Mouse (Mus musculus) midbrain, embryonic 10.5 days (tissue): ENCODE data around the gene Nol12. TPM values are rescaled to one million over a fixed set of nuclear protein-coding genes. Genes with fewer than 3 reads are reported as not detected.

Source experiments
- DNase-seq: peaks from one replicate; pipeline ENCODE4 v3.0.0-alpha.2; 2017; ENCODE audit warnings: low spot score
- H3K27ac ChIP-seq: fragments of 300-500 bp; sonication (generic); replicated peaks from 2 replicates; pipeline ENCODE4 v1.5.1; 2016; ENCODE audit warnings: mild to moderate bottlenecking
- H3K27me3 ChIP-seq: fragments of 300-500 bp; sonication (generic); 2 replicates; pipeline ENCODE4 v1.6.1; 2016; ENCODE audit warnings: low read depth, mild to moderate bottlenecking; ENCODE audit not compliant: poor library complexity, severe bottlenecking
- H3K36me3 ChIP-seq: fragments of 300-500 bp; sonication (generic); 2 replicates; pipeline ENCODE4 v1.6.1; 2016; ENCODE audit warnings: mild to moderate bottlenecking, moderate library complexity
- H3K4me1 ChIP-seq: fragments of 300-500 bp; sonication (generic); 2 replicates; pipeline ENCODE4 v1.6.1; 2016
- H3K4me3 ChIP-seq: fragments of 300-500 bp; sonication (generic); 2 replicates; pipeline ENCODE4 v1.5.1; 2016; ENCODE audit warnings: mild to moderate bottlenecking, moderate library complexity
- H3K9me3 ChIP-seq: fragments of 300-500 bp; sonication (generic); replicated peaks from 2 replicates; pipeline ENCODE4 v1.6.1; 2016; ENCODE audit warnings: mild to moderate bottlenecking
- WGBS: fragments of 180-500 bp; shearing (Covaris S2); methylation state at CpG from one replicate; pipeline ENCODE4 v1.1.7; 2016; 5-methylcytosine and 5-hydroxymethylcytosine counted together
- polyA plus RNA-seq: library from polyadenylated mRNA; unstranded; fragments of >200 nt; fragmentation: Nextera tagmentation; extraction: Ambion mirVana; gene quantifications from 2 replicates; pipeline ENCODE4 v1.2.1, GENCODE M21; 2016

Gene Nol12
- polyA plus RNA-seq: 62.7 and 71.2 TPM in 2 replicates

DNA sequence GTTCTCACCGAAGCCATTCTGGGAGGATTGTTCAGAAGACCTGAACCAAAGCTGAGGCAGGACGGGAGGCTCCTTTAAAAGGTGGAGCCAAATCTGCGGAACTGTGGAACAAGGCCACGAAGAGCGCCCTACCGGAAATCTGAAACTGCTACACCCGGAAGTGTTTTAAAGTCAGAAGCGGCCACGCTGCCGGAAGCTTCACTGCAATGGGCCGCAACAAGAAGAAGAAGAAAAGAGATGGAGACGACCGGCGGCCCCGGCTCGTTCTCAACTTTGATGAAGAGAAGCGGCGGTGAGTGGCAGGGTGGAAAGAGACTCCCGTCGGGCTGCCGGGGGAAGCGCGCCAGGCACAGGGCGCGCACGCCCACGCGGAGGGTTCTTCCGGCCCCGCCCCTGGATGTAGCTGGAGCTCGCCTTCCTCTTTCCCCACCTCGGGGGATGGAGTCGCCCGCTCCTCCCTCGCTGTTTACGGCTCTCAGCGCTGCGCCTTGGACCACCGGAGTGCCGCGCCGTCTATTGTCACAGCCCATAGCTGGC, at the start of gene Nol12:
Gene Nol12 (plus strand): TSS at position 150 of the 537 bp plus-strand sequence.
- H3K27me3 ChIP-seq: no peaks in the 10 kb centered on the region
- peaks cover 36% of the 10 kb centered on the region for H3K36me3 ChIP-seq
- H3K27ac ChIP-seq: peak within 1 kb of the TSS; percentile 91
- peaks cover 35% of the 10 kb centered on the region for H3K4me1 ChIP-seq
- under 1% methylated on average over 41 of the region's 42 CpGs for WGBS
- H3K9me3 ChIP-seq: no peaks in the 10 kb centered on the region
- peak; percentile 89 for DNase-seq
- peak within 1 kb of the TSS; percentile 89 for H3K4me3 ChIP-seq

DNA sequence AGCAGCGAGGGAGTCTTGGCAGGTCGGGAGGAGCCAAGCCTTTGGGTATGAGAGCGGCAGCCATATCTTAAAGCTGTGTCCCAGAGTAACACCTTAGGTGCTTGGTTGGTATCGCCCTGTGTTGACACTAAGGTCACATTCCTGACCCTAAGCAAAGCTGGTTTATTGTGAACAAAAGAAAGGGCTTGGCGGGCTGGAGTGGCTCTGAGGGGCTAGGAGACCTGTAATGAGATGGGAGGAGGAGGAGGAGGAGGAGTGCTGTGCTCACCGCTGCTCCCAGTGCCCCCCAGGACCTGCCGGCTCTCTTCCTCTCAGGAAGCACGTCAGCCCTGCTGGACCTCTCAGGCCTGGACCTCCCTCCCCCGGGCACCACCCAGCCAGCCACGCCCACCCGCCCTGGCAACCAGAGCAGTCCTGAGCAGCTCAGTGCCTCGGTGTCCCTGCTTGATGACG, 45.3 kb upstream of the Nol12 start:
- Histone ChIP-seq H3K36me3 (peaks cover 96% of the 10 kb centered on the region), H3K4me3 (peak overlapping the region; percentile 30; the same call in 1 of the 2 replicates), H3K4me1 (peaks cover 43% of the 10 kb centered on the region), H3K27ac (peak overlapping the region; percentile 73), H3K9me3 (no peaks in the 10 kb centered on the region), H3K27me3 (no peaks in the 10 kb centered on the region)
- peak; percentile 38 for DNase-seq
- 18% methylated on average over 13 of the region's 13 CpGs for WGBS

DNA sequence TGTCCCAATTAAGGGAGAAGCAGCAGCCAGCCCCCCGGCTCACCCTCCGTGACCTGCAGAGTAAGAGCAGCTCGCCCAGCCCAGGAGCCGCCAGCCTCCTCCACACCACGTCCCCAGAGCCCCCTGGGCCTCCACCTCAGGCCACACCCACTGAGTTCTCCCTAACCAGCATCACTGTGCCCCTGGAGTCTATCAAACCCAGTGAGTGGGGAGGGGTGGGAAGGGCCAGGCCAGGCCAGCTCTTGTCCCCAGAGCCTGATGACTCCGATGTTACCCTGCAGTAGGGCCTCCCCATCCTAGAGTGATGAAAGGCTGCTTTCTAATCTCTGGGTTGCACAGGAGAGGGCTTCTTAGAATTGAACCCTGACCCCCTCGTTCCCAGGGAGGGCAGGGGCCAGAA, 42.3 kb upstream of the Nol12 start:
- Histone ChIP-seq H3K4me1 (peaks cover 55% of the 10 kb centered on the region), H3K36me3 (peaks cover 77% of the 10 kb centered on the region)

DNA sequence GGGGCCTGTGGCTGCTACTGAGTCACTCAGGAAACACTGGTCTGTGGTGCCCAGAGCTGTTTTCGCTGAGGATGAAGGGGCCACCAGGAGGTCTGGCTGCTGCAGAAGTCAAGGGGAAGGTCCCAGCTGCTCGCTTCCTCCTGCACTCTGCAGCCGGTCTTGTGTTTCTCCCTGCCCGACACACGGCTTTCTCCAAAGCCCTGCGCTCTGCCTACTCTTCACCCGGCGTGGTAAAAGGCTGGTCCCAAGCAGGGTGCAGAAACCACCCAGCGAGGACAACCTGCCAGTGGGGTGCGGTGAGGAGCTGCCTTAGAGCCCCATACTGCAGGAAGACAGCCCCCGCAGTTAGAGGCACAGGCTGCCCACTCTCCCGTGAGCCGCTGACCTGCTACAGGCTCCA, 40.0 kb upstream of the Nol12 start:
- H3K4me3 ChIP-seq: no peak overlapping the region
- H3K27ac ChIP-seq: peak overlapping the region; percentile 63
- H3K36me3 ChIP-seq: peaks cover 55% of the 10 kb centered on the region
- H3K9me3 ChIP-seq: no peaks in the 10 kb centered on the region
- peaks cover 56% of the 10 kb centered on the region for H3K4me1 ChIP-seq
- DNase-seq: no peak
- H3K27me3 ChIP-seq: peaks cover 17% of the 10 kb centered on the region
- 79% methylated on average over 13 of the region's 13 CpGs for WGBS

More for the DNA sequence above, 42.3 kb upstream of the Nol12 start:
- no peaks in the 10 kb centered on the region; the same call in 1 of the 2 replicates for H3K27me3 ChIP-seq
- WGBS: 71% methylated on average over 7 of the region's 7 CpGs
- no peak for DNase-seq
- no peak overlapping the region for H3K4me3 ChIP-seq
- no peaks in the 10 kb centered on the region for H3K9me3 ChIP-seq
- peak overlapping the region; percentile 42; the same call in 1 of the 2 replicates for H3K27ac ChIP-seq

DNA sequence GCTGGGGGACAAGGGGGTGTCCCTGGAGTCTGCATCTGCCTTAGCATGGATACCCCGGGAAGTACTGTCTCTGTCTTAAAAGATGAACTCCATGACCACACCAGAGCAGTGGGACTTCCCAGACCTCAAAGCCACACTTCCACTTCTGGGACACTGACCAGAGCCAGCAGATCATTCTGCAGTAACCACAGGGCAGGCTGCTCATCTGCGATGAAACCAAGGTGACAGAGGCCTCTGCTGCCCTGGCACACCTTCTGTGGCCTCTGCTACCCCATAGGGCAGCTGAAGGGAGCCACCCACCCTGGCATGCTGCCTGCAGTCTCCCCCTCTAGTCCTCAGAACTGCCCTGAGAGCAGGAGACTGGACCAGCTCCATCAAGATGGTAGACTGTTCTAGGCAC, 39.0 kb upstream of the Nol12 start:
- H3K4me3 ChIP-seq: no peak overlapping the region
- peaks cover 24% of the 10 kb centered on the region for H3K27me3 ChIP-seq
- H3K9me3 ChIP-seq: no peaks in the 10 kb centered on the region
- peaks cover 46% of the 10 kb centered on the region for H3K36me3 ChIP-seq
- no peak for DNase-seq
- 85% methylated on average over 2 of the region's 2 CpGs for WGBS
- H3K27ac ChIP-seq: peak overlapping the region; percentile 18
- H3K4me1 ChIP-seq: peaks cover 64% of the 10 kb centered on the region

DNA sequence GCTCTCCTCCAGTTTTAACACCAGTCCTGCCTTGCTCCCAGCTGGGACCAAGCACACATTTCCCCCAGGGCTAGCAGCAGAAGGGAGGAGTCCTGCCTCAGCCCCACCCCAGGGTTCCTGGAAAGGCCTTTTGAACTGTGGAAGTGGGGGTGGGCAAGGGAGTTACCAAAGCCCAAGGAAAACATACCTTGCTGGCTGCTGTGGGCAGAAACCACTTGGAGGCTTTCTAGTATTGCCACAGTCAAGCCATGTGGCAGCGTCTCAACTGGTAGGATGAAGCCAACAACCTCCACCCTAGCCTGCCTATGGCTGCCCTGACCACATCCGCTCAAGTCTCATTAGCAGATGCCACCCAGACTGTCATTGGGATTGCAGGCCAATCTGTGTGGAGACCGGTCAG, 38.6 kb upstream of the Nol12 start:
- DNase-seq: no peak
- H3K36me3 ChIP-seq: peaks cover 42% of the 10 kb centered on the region
- WGBS: 89% methylated on average over 3 of the region's 3 CpGs
- H3K27me3 ChIP-seq: peaks cover 28% of the 10 kb centered on the region
- no peak overlapping the region for H3K4me3 ChIP-seq
- peaks cover 68% of the 10 kb centered on the region for H3K4me1 ChIP-seq
- peak overlapping the region; percentile 18 for H3K27ac ChIP-seq
- no peaks in the 10 kb centered on the region for H3K9me3 ChIP-seq

DNA sequence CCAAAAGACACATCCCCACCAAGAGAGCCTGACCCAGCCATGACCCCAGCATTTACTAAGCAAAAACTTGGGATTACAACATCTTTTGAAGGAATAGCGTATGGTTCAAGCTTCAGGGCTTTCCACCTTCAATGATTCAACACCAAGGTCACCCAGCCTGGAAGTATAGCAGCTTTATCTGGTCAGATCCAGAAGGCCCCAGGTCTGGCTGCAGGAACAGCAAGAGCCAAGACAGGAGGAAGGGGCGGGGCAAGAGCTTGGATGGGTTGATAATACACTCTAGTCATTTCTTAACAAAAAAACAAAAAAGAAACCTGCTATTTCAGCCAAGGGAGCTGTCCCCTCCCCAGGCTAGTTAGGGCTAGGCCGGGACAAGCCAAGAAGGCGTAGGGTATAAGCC, 37.2 kb upstream of the Nol12 start:
- Histone ChIP-seq H3K4me3 (no peak overlapping the region), H3K27me3 (peaks cover 40% of the 10 kb centered on the region), H3K4me1 (peaks cover 68% of the 10 kb centered on the region), H3K36me3 (peaks cover 29% of the 10 kb centered on the region), H3K9me3 (no peaks in the 10 kb centered on the region), H3K27ac (no peak overlapping the region)
- DNase-seq: no peak
- 88% methylated on average over 4 of the region's 4 CpGs for WGBS

DNA sequence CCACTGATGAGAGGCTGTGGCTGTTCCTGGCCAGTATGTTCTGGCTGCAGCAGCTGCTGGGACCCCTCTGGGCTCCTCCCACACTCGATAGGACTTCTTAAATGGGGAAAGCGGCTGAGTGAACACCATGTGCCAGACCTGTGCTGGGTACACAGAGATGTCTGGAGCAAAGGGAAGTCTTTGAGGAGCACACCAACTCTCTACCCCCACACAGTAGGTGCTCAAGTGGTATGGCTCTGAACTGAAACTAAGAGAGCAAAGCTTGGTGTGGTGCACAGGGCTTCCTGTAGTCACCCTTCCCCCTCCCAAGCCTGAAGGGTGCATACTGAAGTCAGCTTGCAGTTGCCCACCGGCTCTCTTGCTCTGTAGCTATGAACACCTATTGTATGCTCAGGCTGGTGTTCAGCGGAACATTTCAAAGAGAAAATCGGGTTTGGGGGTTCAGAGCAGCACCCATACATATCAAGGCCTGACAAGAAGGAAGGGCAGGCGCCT, 36.2 kb upstream of the Nol12 start:
- Histone ChIP-seq H3K9me3 (no peaks in the 10 kb centered on the region), H3K27me3 (peaks cover 40% of the 10 kb centered on the region), H3K4me3 (no peak overlapping the region), H3K27ac (0 out of 2 replicates have a peak overlapping the region, but pooled peaks have one; percentile 0), H3K36me3 (peaks cover 20% of the 10 kb centered on the region), H3K4me1 (peaks cover 62% of the 10 kb centered on the region)
- no peak for DNase-seq
- 51% methylated on average over 6 of the region's 6 CpGs for WGBS

DNA sequence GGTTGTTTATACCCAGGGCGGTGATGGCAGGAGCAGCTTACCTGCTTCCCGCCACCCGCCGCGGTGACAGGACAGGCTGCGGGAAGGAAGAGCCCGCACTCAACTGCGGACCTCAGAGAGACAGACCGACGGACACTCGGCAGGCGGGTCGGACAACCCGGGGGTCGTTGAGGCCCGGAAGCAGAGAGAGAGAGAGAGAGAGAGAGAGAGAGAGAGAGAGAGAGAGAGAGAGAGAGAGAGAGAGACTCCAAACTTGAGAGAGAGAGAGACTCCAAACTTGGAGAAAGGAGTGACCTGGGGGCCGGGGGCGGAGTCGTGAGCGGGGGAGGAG, 35.4 kb upstream of the Nol12 start, which contains the start of gene Gm49510:
Gene Gm49510 (plus strand): TSS at position 259 of the 331 bp plus-strand sequence.
- Histone ChIP-seq H3K4me3 (peak within 1 kb of the TSS; percentile 77), H3K27ac (peak within 1 kb of the TSS; percentile 85), H3K27me3 (peaks cover 40% of the 10 kb centered on the region), H3K9me3 (no peaks in the 10 kb centered on the region), H3K36me3 (peaks cover 17% of the 10 kb centered on the region), H3K4me1 (peaks cover 53% of the 10 kb centered on the region)
- DNase-seq: no peak
- 3% methylated on average over 19 of the region's 20 CpGs for WGBS

DNA sequence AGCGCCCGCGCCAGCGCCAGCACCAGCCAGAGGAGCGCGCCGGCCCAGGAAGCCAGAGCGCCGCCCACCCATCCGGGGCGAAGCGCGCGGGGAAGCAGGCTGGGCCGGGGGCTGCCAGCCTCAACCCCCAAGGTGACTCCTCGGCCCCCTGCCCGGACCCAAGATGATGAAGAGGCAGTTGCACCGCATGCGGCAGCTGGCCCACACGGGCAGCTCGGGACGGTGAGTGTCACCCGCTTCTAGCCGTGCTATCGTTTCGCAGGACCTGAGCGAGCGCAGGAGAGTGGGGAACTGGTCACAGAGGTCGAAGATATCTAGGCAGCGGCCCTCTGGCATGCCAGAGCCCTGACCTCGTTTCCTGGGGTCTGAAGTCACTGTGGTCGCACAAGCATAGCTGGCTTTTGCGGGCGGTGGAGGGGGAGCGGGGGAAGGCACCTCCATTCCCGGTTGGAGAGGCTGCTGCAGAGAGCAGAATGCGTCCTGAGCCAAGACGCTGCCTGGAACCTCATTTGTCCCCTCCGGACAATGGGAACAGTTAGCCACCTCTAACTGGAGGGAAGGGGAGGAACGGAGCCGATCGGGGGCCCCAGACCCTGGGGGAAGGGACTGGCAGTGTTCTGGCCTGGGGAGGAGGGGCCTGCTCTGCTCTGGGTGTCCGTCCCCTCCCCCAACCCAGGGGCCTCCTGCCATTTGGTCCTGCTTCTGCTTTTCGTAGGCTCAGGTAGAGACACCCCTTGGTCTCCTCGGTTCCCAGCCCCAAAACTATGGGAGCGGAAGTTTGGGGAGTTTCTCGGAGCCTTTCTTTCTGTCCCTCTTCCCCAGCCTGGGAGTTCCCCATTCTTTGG, 34.8 kb upstream of the Nol12 start, which contains the start of gene Sh3bp1:
Gene Sh3bp1 (plus strand): TSS at position 29 of the 845 bp plus-strand sequence.
- peak; percentile 74 for DNase-seq
- Histone ChIP-seq H3K27ac (peak within 1 kb of the TSS; percentile 85), H3K36me3 (peaks cover 17% of the 10 kb centered on the region; the same call in 1 of the 2 replicates), H3K27me3 (peaks cover 40% of the 10 kb centered on the region), H3K9me3 (no peaks in the 10 kb centered on the region), H3K4me3 (peak within 1 kb of the TSS; percentile 77), H3K4me1 (peaks cover 48% of the 10 kb centered on the region)
- WGBS: under 1% methylated on average over 47 of the region's 47 CpGs

DNA sequence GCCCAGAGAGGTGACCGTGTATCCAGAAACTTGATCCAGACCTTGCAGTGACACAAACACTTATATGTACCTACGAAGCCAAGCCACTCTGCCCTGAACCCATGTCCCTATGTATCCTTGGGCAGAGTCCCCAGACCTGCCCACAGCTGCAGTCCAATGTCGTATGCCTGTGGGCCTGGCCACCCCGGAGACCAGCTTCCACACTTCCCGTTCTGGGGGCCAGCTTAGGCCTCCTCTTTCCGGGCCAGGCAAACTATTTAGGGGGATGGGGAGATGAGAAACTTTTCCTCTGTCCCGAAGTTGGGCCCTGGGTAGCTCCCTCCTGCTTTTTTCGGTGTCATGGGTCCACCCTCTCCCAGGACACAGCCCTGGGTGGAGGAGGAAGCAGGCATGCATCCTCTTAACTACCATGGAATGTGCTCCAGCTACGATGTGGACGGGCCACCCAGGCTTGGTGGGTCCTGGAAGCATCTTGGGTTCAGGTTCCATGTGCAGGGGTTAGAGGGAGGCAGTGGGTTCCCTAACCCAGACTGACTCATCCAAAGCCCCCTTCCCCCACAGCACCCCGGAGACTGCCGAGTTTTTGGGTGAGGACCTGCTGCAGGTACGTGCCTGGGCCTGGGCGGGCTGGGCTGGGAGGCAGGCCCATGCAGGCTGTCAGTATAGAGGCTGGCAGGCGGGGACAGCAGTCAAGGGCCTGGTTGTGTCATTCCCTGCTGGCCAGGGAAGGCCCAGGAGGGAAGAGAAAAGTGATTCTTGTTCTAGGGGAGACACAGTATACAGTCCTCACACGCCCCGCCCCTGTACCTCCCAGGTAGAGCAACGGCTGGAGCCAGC, 33.9 kb upstream of the Nol12 start:
- DNase-seq: no peak
- H3K27ac ChIP-seq: peak overlapping the region; percentile 85

DNA sequence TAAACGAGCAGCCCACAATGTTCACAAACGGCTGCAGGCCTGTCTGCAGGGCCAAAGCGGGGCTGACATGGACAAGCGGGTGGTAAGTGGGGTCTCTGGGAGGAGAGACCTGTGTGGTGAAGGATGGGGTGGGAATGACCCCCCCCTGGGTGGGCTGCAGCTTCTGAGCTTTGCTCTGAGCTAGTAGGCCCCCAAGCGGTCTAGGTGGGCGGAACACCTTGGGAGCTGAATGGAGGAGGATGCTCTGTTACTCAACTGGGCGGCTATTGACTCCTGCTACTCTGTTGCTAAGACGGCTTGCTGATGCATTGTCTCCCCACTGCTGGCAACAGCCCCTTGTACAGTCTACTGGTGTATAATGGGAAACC, 33.3 kb upstream of the Nol12 start:
- Histone ChIP-seq H3K27me3 (peaks cover 40% of the 10 kb centered on the region), H3K27ac (peak overlapping the region; percentile 85), H3K36me3 (peaks cover 21% of the 10 kb centered on the region; the same call in 1 of the 2 replicates), H3K9me3 (no peaks in the 10 kb centered on the region), H3K4me1 (peaks cover 41% of the 10 kb centered on the region), H3K4me3 (peak overlapping the region; percentile 77; the same call in 1 of the 2 replicates)
- 43% methylated on average over 8 of the region's 8 CpGs for WGBS
- DNase-seq: no peak

More for the DNA sequence above, 33.9 kb upstream of the Nol12 start:
- H3K36me3 ChIP-seq: peaks cover 17% of the 10 kb centered on the region; the same call in 1 of the 2 replicates
- peaks cover 47% of the 10 kb centered on the region for H3K4me1 ChIP-seq
- H3K4me3 ChIP-seq: peak overlapping the region; percentile 77
- peaks cover 40% of the 10 kb centered on the region for H3K27me3 ChIP-seq
- no peaks in the 10 kb centered on the region for H3K9me3 ChIP-seq
- 14% methylated on average over 18 of the region's 18 CpGs for WGBS
